Mouse (Mus musculus): Measurements from ENCODE around the gene Ier3. TPM values are rescaled to one million over a fixed set of nuclear protein-coding genes. Genes with fewer than 3 reads are reported as not detected.

The Ier3 gene
- total RNA-seq, 1 experiment: 32.3 TPM

GRCm38 (mm10) chr17:35812307-35812706 is 9.2 kb upstream of the Ier3 start:
- in situ Hi-C loops (cut with MboI; ENCODE audit: low sequenced_read_pairs in 2 of 2, unreplicated experiment in 2 of 2): no loop called here
- no peak overlapping the region for H3K27ac ChIP-seq (ENCODE audit: insufficient read depth, low read depth, low read length, poor library complexity, severe bottlenecking)
- TF ChIP-seq CHD2 (IDR thresholded peaks at IDR 0.05; ENCODE audit: low read depth, low read length) (no peak), ZC3H11A (IDR thresholded peaks at IDR 0.05; ENCODE audit: borderline replicate concordance, low read depth, low read length) (no peak), HCFC1 (IDR thresholded peaks at IDR 0.05; ENCODE audit: borderline replicate concordance, insufficient read depth, low read length) (no peak), ZNF384 (IDR thresholded peaks at IDR 0.05; ENCODE audit: low read depth, low read length) (no peak), MAFK (IDR thresholded peaks at IDR 0.05; ENCODE audit: insufficient read depth, low read depth, low read length) (no peak)

GRCm38 (mm10) chr17:35812736-35813135 is 8.7 kb upstream of the Ier3 start:
- peaks cover 6 to 17% of the 10 kb centered on the region in 2 experiments for H3K4me1 ChIP-seq (ENCODE audit: control insufficient read depth in 2 of 2, insufficient read depth in 2 of 2, low read length in 2 of 2, poor library complexity in 1 of 2)
- no peaks in the 10 kb centered on the region for H3K9me3 ChIP-seq (ENCODE audit: control insufficient read depth, insufficient read depth, low read depth, low read length)
- no peaks in the 10 kb centered on the region for H3K36me3 ChIP-seq (ENCODE audit: control insufficient read depth, insufficient read depth, low read length, poor library complexity, severe bottlenecking)
- no peak overlapping the region for H3K4me3 ChIP-seq (ENCODE audit: insufficient read depth in 1 of 2, low read depth in 1 of 2, low read length in 2 of 2, poor library complexity in 1 of 2, severe bottlenecking in 1 of 2)
- in situ Hi-C loops (cut with MboI; ENCODE audit: low sequenced_read_pairs in 2 of 2, unreplicated experiment in 2 of 2): no loop called here
- H3K27ac ChIP-seq (ENCODE audit: insufficient read depth, low read depth, low read length, poor library complexity, severe bottlenecking): no peak overlapping the region
- no peak for DNase-seq (ENCODE audit: low read depth, low spot score)
- no peak for TF ChIP-seq ZC3H11A (IDR thresholded peaks at IDR 0.05; ENCODE audit: borderline replicate concordance, low read depth, low read length)
- TF ChIP-seq ZNF384 (IDR thresholded peaks at IDR 0.05; ENCODE audit: low read depth, low read length): no peak
- TF ChIP-seq CHD2 (IDR thresholded peaks at IDR 0.05; ENCODE audit: low read depth, low read length): no peak
- no peak for TF ChIP-seq HCFC1 (IDR thresholded peaks at IDR 0.05; ENCODE audit: borderline replicate concordance, insufficient read depth, low read length)
- no peak for TF ChIP-seq MAFK (IDR thresholded peaks at IDR 0.05; ENCODE audit: insufficient read depth, low read depth, low read length)
- no peak overlapping the region for H3K9ac ChIP-seq (ENCODE audit: insufficient read depth, low read depth, low read length, poor library complexity, severe bottlenecking)

More at GRCm38 (mm10) chr17:35812307-35812706, 9.2 kb upstream of the Ier3 start:
- Histone ChIP-seq H3K4me3 (ENCODE audit: insufficient read depth in 1 of 2, low read depth in 1 of 2, low read length in 2 of 2, poor library complexity in 1 of 2, severe bottlenecking in 1 of 2) (no peak overlapping the region), H3K9ac (ENCODE audit: insufficient read depth, low read depth, low read length, poor library complexity, severe bottlenecking) (no peak overlapping the region), H3K4me1 (ENCODE audit: control insufficient read depth in 2 of 2, insufficient read depth in 2 of 2, low read length in 2 of 2, poor library complexity in 1 of 2) (peaks cover 2 to 15% of the 10 kb centered on the region in 2 experiments), H3K9me3 (ENCODE audit: control insufficient read depth, insufficient read depth, low read depth, low read length) (no peaks in the 10 kb centered on the region), H3K36me3 (ENCODE audit: control insufficient read depth, insufficient read depth, low read length, poor library complexity, severe bottlenecking) (no peaks in the 10 kb centered on the region)
- no peak for DNase-seq (ENCODE audit: low read depth, low spot score)

GRCm38 (mm10) chr17:35813245-35813647 is 8.2 kb upstream of the Ier3 start:
- TF ChIP-seq ZNF384 (IDR thresholded peaks at IDR 0.05; ENCODE audit: low read depth, low read length): no peak
- no peak for TF ChIP-seq ZC3H11A (IDR thresholded peaks at IDR 0.05; ENCODE audit: borderline replicate concordance, low read depth, low read length)
- TF ChIP-seq HCFC1 (IDR thresholded peaks at IDR 0.05; ENCODE audit: borderline replicate concordance, insufficient read depth, low read length): no peak
- no peak for TF ChIP-seq CHD2 (IDR thresholded peaks at IDR 0.05; ENCODE audit: low read depth, low read length)
- TF ChIP-seq MAFK (IDR thresholded peaks at IDR 0.05; ENCODE audit: insufficient read depth, low read depth, low read length): no peak
- H3K36me3 ChIP-seq (ENCODE audit: control insufficient read depth, insufficient read depth, low read length, poor library complexity, severe bottlenecking): no peaks in the 10 kb centered on the region
- in situ Hi-C loops (cut with MboI; ENCODE audit: low sequenced_read_pairs in 2 of 2, unreplicated experiment in 2 of 2): no loop called here
- no peak overlapping the region for H3K9ac ChIP-seq (ENCODE audit: insufficient read depth, low read depth, low read length, poor library complexity, severe bottlenecking)
- no peaks in the 10 kb centered on the region for H3K9me3 ChIP-seq (ENCODE audit: control insufficient read depth, insufficient read depth, low read depth, low read length)
- H3K27ac ChIP-seq (ENCODE audit: insufficient read depth, low read depth, low read length, poor library complexity, severe bottlenecking): no peak overlapping the region
- DNase-seq (ENCODE audit: low read depth, low spot score): no peak
- H3K4me1 ChIP-seq (ENCODE audit: control insufficient read depth in 2 of 2, insufficient read depth in 2 of 2, low read length in 2 of 2, poor library complexity in 1 of 2): peaks cover 6 to 15% of the 10 kb centered on the region in 2 experiments
- H3K4me3 ChIP-seq (ENCODE audit: insufficient read depth in 1 of 2, low read depth in 1 of 2, low read length in 2 of 2, poor library complexity in 1 of 2, severe bottlenecking in 1 of 2): no peak overlapping the region

- TF ChIP-seq HCFC1 (IDR thresholded peaks at IDR 0.05; ENCODE audit: borderline replicate concordance, insufficient read depth, low read length) (no peak), ZC3H11A (IDR thresholded peaks at IDR 0.05; ENCODE audit: borderline replicate concordance, low read depth, low read length) (no peak), MAFK (IDR thresholded peaks at IDR 0.05; ENCODE audit: insufficient read depth, low read depth, low read length) (no peak), CHD2 (IDR thresholded peaks at IDR 0.05; ENCODE audit: low read depth, low read length) (no peak), ZNF384 (IDR thresholded peaks at IDR 0.05; ENCODE audit: low read depth, low read length) (no peak)
- Histone ChIP-seq H3K27ac (ENCODE audit: insufficient read depth, low read depth, low read length, poor library complexity, severe bottlenecking) (no peak overlapping the region), H3K4me1 (ENCODE audit: control insufficient read depth in 2 of 2, insufficient read depth in 2 of 2, low read length in 2 of 2, poor library complexity in 1 of 2) (peaks cover 5 to 12% of the 10 kb centered on the region in 2 experiments), H3K4me3 (ENCODE audit: insufficient read depth in 1 of 2, low read depth in 1 of 2, low read length in 2 of 2, poor library complexity in 1 of 2, severe bottlenecking in 1 of 2) (no peak overlapping the region), H3K9me3 (ENCODE audit: control insufficient read depth, insufficient read depth, low read depth, low read length) (no peaks in the 10 kb centered on the region), H3K9ac (ENCODE audit: insufficient read depth, low read depth, low read length, poor library complexity, severe bottlenecking) (no peak overlapping the region), H3K36me3 (ENCODE audit: control insufficient read depth, insufficient read depth, low read length, poor library complexity, severe bottlenecking) (no peaks in the 10 kb centered on the region)
- DNase-seq (ENCODE audit: low read depth, low spot score): no peak
- in situ Hi-C loops (cut with MboI; ENCODE audit: low sequenced_read_pairs in 2 of 2, unreplicated experiment in 2 of 2): no loop called here
Observed at GRCm38 (mm10) chr17:35813653-35814052, 7.8 kb upstream of the Ier3 start.

GRCm38 (mm10) chr17:35814678-35815077 is 6.8 kb upstream of the Ier3 start:
- peaks cover 4 to 12% of the 10 kb centered on the region in 2 experiments; a peak in 3 of 4 replicates for H3K4me1 ChIP-seq (ENCODE audit: control insufficient read depth in 2 of 2, insufficient read depth in 2 of 2, low read length in 2 of 2, poor library complexity in 1 of 2)
- no peak overlapping the region for H3K9ac ChIP-seq (ENCODE audit: insufficient read depth, low read depth, low read length, poor library complexity, severe bottlenecking)
- no peaks in the 10 kb centered on the region for H3K36me3 ChIP-seq (ENCODE audit: control insufficient read depth, insufficient read depth, low read length, poor library complexity, severe bottlenecking)
- no peak for DNase-seq (ENCODE audit: low read depth, low spot score)
- TF ChIP-seq ZNF384 (IDR thresholded peaks at IDR 0.05; ENCODE audit: low read depth, low read length) (no peak), ZC3H11A (IDR thresholded peaks at IDR 0.05; ENCODE audit: borderline replicate concordance, low read depth, low read length) (no peak), MAFK (IDR thresholded peaks at IDR 0.05; ENCODE audit: insufficient read depth, low read depth, low read length) (no peak), CHD2 (IDR thresholded peaks at IDR 0.05; ENCODE audit: low read depth, low read length) (no peak), HCFC1 (IDR thresholded peaks at IDR 0.05; ENCODE audit: borderline replicate concordance, insufficient read depth, low read length) (no peak)
- in situ Hi-C loops (cut with MboI; ENCODE audit: low sequenced_read_pairs in 2 of 2, unreplicated experiment in 2 of 2): no loop called here
- no peak overlapping the region for H3K4me3 ChIP-seq (ENCODE audit: insufficient read depth in 1 of 2, low read depth in 1 of 2, low read length in 2 of 2, poor library complexity in 1 of 2, severe bottlenecking in 1 of 2)
- H3K9me3 ChIP-seq (ENCODE audit: control insufficient read depth, insufficient read depth, low read depth, low read length): no peaks in the 10 kb centered on the region
- no peak overlapping the region for H3K27ac ChIP-seq (ENCODE audit: insufficient read depth, low read depth, low read length, poor library complexity, severe bottlenecking)
